Mouse (Mus musculus): ENCODE results near the gene Ppy.

Ppy gene

GRCm38 (mm10) chr11:102087931-102088898 lies 12.9 kb downstream of the Ppy start, which contains the start of gene Mpp2:
Gene Mpp2 (minus strand): TSS chr11:102088515.
- DNase-seq (ENCODE audit: low spot score in 2 of 2): peak in 1 of 2 experiments; percentile 47

DNA sequence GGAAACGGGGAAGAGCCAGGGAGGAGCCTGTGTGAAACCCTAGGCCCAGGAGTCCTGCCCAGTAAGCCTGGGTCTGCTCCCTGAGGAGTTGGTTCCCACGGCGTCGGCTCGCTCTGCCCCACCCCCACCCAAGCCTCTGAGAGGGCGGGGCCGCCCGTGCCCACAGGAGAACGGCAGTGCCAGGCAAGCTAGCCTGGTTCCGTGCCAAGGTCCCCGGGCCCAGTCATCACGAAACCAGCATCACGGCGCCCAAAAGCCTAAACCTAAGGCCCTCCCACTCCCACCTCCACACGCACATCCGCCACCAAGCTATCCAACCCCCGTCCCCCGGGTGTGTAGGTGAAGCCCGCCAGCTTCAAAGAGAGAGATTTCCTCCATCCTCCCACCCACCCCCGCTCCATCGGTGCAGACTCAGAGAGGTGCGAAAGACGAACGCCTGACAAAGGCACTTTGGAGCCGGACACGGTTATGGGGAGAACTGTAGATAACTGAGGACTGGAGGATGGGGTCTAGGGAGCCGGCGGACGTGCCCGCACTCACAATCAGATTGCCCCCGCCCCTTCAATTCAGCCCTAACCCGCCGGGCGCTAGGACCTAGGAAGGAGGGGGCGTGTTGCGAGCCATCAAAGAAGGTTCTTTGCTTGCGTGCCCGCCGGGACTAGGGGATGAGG lies 13.9 kb downstream of the Ppy start:
- peak; percentile 57 to 72 for DNase-seq (ENCODE audit: low spot score in 2 of 2)

DNA sequence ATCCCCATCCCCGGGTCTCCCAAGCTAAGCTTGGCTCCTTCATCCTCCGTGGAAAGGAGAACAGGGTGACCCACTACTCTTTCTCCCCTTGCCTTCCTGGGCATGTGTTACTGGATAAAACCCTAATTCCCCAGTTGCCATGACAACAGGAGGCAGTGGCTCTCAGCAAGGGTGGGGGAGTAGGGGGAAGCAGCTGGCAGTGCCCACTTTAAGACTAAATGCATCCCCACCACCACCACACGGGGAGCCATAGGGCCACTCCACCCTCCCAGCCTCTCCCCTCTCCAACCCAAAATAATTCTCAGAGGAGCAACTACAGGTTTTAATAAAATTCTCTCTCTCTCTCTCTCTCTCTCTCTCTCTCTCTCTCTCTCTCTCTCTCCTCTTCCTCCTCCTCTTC lies 14.8 kb downstream of the Ppy start:
- DNase-seq (ENCODE audit: low spot score in 2 of 2): no peak

- no peak for DNase-seq (ENCODE audit: low spot score in 2 of 2)
Observed at GRCm38 (mm10) chr11:102084159-102084558, 17.0 kb downstream of the Ppy start.

DNA sequence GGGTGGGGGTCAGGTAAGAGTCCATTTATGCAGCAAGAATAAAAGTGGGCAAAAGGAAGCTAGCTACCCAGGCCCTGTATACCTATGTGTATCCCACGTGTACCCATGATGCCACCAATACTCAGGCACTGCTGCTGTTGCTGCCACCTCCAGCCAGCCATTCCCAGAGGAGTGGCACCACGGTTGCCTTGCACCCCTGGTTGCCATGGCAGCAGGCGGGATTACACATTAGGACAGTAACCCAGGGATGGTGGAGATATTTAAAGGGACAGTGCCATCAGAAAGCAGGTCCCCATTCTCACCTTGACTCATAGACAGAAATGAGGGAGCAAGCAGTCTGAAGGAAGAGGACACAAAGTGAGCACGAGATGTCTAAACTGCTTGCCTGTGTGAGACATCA lies 17.9 kb downstream of the Ppy start:
- DNase-seq (ENCODE audit: low spot score in 2 of 2): no peak

DNA sequence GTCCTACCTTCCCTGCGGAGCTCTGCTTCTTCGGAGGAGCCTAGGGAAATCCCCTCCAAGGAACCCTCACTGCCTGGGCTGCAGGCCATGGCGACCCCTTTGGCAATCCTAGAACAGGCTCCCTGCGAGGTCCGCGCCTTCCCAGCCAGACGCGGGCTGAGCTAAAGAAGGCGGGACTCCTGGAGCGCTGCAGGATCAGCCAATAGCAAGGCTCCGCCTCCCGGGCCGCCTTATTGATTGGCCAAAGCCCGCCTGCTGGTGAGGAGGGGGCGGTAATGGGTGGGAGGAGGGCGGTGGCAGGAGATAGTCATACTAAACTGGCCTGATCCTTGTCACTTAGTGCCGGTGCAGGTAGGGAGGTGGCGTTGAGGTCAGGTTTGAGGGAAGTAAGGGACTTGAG lies 18.8 kb downstream of the Ppy start:
- peak; percentile 72 to 81 for DNase-seq (ENCODE audit: low spot score in 2 of 2)

DNA sequence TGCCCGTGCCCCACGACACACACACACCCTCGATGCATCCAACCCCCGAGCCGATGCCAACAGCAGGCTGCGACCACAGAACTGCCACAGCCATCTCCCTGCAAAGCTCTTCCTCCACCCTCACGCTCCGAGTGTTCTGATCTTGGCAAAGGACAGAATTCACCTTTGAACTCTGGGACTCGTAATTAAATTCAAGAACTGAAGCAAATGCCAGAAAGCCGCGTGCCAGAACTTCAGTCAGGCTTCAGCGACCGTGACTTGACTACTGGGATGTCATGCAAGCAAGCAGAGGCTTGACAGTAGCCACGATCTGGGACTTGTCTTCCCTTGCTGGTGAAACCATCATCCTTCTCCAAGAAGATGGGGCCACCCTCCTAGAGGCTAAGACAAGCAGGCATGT lies 27.4 kb downstream of the Ppy start:
- no peak for DNase-seq (ENCODE audit: low spot score in 2 of 2)

GRCm38 (mm10) chr11:102072729-102073128 lies 28.4 kb downstream of the Ppy start:
- DNase-seq (ENCODE audit: low spot score in 2 of 2): no peak

DNA sequence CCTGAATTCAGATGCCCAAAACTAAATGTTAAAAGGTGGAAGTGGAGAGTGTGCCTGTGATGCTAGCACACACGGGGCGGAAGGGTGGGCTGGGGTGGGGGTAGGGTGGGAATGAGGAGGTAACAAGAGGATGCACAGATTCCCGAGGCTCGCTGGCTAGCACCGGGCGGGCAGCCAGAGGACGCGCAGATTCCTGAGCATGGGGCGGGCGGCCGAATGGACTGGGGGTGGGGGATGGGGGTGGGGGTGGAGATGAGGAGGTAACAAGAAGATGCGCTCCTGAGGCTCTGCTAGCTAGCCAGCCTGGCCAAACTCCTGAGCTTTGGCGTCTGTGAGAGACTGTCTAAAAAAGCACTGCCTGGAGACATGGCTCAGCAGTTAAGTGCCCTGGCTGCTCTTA lies 30.7 kb downstream of the Ppy start:
- no peak for DNase-seq (ENCODE audit: low spot score in 2 of 2)

DNA sequence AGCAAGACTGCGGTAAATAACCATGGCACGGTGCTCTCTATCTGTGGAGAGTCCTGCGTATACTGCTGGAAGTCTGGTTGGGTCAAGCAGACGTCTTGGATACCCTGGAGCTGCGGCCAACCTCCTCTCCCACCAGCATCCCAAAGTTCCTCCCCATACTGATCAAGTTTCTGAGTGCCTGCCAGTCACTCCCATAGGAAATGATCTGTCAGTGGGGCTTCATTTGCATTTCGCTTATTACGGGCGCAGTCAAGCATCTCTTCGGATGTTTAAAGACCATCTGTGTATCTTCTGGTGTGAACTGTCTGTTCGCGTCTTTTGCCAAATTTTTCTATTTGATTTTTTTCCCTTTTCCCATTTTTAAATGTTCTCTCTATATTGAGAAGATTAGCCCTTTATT lies 31.5 kb downstream of the Ppy start:
- DNase-seq (ENCODE audit: low spot score in 2 of 2): no peak

GRCm38 (mm10) chr11:102068969-102069368 lies 32.1 kb downstream of the Ppy start:
- no peak for DNase-seq (ENCODE audit: low spot score in 2 of 2)

- DNase-seq (ENCODE audit: low spot score in 2 of 2): no peak
Observed at GRCm38 (mm10) chr11:102063076-102063475, 38.0 kb downstream of the Ppy start.

GRCm38 (mm10) chr11:102061941-102062473 lies 39.1 kb downstream of the Ppy start:
- DNase-seq (ENCODE audit: low spot score in 2 of 2): no peak

DNA sequence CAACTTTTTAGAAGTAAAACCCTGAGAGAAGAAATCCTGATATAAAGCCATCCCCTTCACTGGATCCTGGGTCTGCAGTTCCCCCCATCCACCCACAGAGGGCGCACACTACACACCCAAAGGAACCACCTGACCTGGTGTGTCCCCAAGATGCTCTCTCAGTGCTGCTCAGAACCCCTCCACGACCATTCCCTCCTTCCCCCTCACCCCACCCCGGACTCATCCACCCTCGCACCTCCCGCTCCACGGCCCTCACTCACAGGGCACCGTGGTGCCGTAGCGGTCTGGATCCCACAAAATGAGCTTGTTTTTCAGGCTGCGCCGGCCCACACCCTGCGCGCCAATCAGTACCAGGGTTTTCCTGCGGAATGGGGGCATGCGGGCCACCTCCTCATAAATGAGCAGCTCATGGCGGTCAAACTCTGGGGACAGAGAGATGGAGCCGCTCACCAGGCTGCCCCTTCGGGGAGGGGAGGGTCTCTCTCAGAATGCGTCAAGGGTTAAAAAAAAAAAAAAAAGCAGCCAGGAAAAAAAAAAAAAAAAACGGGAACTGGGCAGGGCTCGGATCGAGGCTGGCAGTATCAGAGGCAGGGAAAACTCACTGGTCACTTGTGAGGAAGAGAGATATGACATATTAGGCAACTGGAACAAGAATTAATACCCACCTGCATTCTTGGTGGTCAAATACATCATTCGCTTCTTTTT lies 39.7 kb downstream of the Ppy start:
- DNase-seq (ENCODE audit: low spot score in 2 of 2): peak; percentile 60 to 77

DNA sequence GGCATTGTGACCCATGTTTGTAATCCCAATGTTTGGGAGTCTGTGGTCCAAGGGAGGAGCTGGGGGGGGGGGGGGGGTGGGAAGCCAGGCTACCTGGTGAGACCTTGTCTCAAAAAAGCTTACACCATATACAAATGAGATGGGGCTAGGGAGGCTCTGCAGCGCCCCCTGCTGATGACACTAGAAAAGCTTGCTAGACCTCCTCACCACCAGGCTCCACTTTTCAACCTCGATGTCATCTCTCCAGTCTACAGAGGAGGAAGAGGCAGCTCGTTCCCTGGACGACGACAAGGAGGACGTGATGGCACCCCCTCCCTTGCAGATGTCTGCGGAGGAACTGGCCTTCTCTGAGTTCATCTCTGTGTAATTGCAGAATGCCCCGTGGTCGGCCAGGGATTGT lies 47.3 kb downstream of the Ppy start:
- DNase-seq (ENCODE audit: low spot score in 2 of 2): no peak

- DNase-seq (ENCODE audit: low spot score in 2 of 2): no peak
Observed at GRCm38 (mm10) chr11:102053183-102053582, 47.9 kb downstream of the Ppy start.

- DNase-seq (ENCODE audit: low spot score in 2 of 2): no peak
Observed at GRCm38 (mm10) chr11:102052697-102053096, 48.4 kb downstream of the Ppy start.

DNA sequence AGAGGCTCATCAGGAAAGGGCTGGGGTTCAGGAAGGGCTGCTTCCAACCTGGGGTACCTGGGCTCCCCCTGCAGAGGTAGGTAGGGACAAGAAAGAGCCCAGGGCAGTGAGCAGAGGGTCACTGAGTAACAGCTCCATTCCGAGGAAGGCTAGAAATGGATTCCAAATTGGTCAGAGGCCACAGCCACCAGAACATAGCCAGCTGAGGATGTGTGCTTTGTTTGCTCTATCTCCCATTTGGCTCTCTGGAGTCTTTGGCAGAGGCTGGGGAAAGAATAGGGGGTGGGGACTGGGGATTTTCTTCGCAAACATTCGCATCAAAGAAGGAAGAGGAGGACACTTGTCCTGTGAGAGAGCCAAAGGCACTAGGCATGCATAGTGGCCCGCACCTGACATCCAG lies 49.2 kb downstream of the Ppy start:
- no peak for DNase-seq (ENCODE audit: low spot score in 2 of 2)

DNA sequence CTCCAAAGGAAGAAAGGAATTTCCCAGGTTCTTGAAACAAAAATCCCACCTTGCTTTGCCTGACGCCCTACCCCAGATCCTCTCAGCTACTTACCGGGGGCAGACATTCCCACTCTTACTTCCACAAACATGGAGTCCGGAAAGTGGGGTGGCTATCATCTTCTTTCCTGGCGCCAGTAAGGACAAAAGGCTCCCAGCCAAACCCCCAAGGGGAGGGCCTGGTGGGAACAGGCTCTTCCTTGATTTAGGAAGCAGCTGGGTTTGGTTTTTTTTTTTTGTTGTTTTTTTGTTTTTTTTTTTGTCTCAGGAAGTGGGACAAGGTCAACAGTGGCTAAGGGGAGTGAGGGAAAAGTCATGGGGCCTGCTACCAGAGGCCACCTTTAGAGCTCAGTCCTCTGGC lies 49.6 kb downstream of the Ppy start:
- DNase-seq (ENCODE audit: low spot score in 2 of 2): no peak
